In genomic region chr15:77970470-77971292, GRCm38 (mm10) we compare ENCODE assay signal across 1 mouse cellular context.
TF ChIP-seq lines count a peak whose summit lies in the region.

TSS of gene Eif3d (minus strand) at chr15:77970813.

TF ChIP-seq in MEL, 35 proteins besides CTCF, POLR2A, EP300 and RAD21 (continued from another document):
- TF ChIP-seq HCFC1 (IDR thresholded peaks at IDR 0.05; ENCODE audit: low read depth, low read length): peak; percentile 94
- TF ChIP-seq CHD2 (IDR thresholded peaks at IDR 0.05; ENCODE audit: low read length): no peak
